Comparison of ENCODE assay signal across 22 mouse cellular contexts in genomic region chr1:171019311-171019950, GRCm38 (mm10). TPM values are rescaled to one million over a fixed set of nuclear protein-coding genes. Genes with fewer than 3 reads are reported as not detected.
DNase-seq lines count a peak whose midpoint lies in the region; ATAC-seq and TF ChIP-seq lines count a peak whose summit lies in the region.
"Had no signal": no experiment of that assay in that cellular context is flagged by ENCODE, and none has a peak within 500 bp of the region (broad histone marks: within the 10 kb centered on the region; RNA-seq: fewer than 3 reads in every experiment).

No protein-coding gene starts in this region.

- TF ChIP-seq POLR2A in bone marrow macrophage, adult 2 months (IDR thresholded peaks at IDR 0.05; ENCODE audit: borderline replicate concordance, low read depth, low read length) = no peak

- H3K4me1 ChIP-seq in bone marrow macrophage, adult 2 months (ENCODE audit: control insufficient read depth, insufficient read depth, low read length) = peaks cover 42% of the 10 kb centered on the region
- H3K4me1 ChIP-seq in forebrain, postnatal 0 days (ENCODE audit: insufficient read depth) = no peaks in the 10 kb centered on the region
- no peaks in the 10 kb centered on the region for H3K4me1 ChIP-seq in heart, embryonic 11.5 days (ENCODE audit: control insufficient read depth, insufficient read depth, low read length)
- H3K4me1 ChIP-seq: hindbrain, embryonic 15.5 days; limb, embryonic 10.5 days; midbrain, embryonic 13.5 days had no signal

- H3K36me3 ChIP-seq in forebrain, postnatal 0 days (ENCODE audit: insufficient read depth) = no peaks in the 10 kb centered on the region
- H3K36me3 ChIP-seq in heart, embryonic 11.5 days (ENCODE audit: control insufficient read depth, insufficient read depth, low read length) = no peaks in the 10 kb centered on the region
- H3K36me3 ChIP-seq: G1E; hindbrain, embryonic 15.5 days; limb, embryonic 10.5 days; liver, embryonic 13.5 days; midbrain, embryonic 13.5 days had no signal

- peak overlapping the region; percentile 89 for H3K27ac ChIP-seq in bone marrow macrophage, adult 2 months (ENCODE audit: insufficient read depth, low read depth, low read length)
- H3K27ac ChIP-seq in forebrain, postnatal 0 days (ENCODE audit: low read depth, low read length) = no peak overlapping the region
- no peak overlapping the region for H3K27ac ChIP-seq in heart, embryonic 11.5 days (ENCODE audit: low read depth, low read length)
- H3K27ac ChIP-seq: hindbrain, embryonic 15.5 days; limb, embryonic 10.5 days; liver, embryonic 13.5 days; midbrain, embryonic 13.5 days had no signal

- H3K9me3 ChIP-seq in forebrain, postnatal 0 days (ENCODE audit: low read length) = no peaks in the 10 kb centered on the region
- no peaks in the 10 kb centered on the region for H3K9me3 ChIP-seq in heart, embryonic 11.5 days (replicated peaks; ENCODE audit: control insufficient read depth, low read length)
- H3K9me3 ChIP-seq: G1E; hindbrain, embryonic 15.5 days; limb, embryonic 10.5 days; liver, embryonic 13.5 days; midbrain, embryonic 13.5 days had no signal

- H3K4me3 ChIP-seq in bone marrow macrophage, adult 2 months (ENCODE audit: insufficient read depth, low read length) = peak overlapping the region; percentile 40
- H3K4me3 ChIP-seq in forebrain, postnatal 0 days (ENCODE audit: low read depth, low read length) = no peak overlapping the region
- H3K4me3 ChIP-seq in heart, embryonic 11.5 days (ENCODE audit: low read depth, low read length) = no peak overlapping the region
- H3K4me3 ChIP-seq: erythroblast, embryonic 14.5 days; hindbrain, embryonic 15.5 days; limb, embryonic 10.5 days; liver, embryonic 13.5 days; midbrain, embryonic 13.5 days had no signal

- ATAC-seq in forebrain, postnatal 0 days = no peak
- ATAC-seq in heart, embryonic 11.5 days (replicated peaks; ENCODE audit: insufficient number of reproducible peaks, low FRiP score, low TSS enrichment) = no peak
- ATAC-seq: lung, postnatal 0 days; midbrain, embryonic 13.5 days had no signal

- TF ChIP-seq CTCF in bone marrow macrophage, adult 2 months (IDR thresholded peaks at IDR 0.05; ENCODE audit: low read depth, low read length) = no peak
- TF ChIP-seq CTCF in forebrain, postnatal 0 days (IDR thresholded peaks at IDR 0.05; ENCODE audit: low read depth) = no peak

- no peaks in the 10 kb centered on the region for H3K27me3 ChIP-seq in forebrain, postnatal 0 days (ENCODE audit: insufficient read depth, low read length)
- H3K27me3 ChIP-seq in heart, embryonic 11.5 days (ENCODE audit: control insufficient read depth, insufficient read depth, low read length) = no peaks in the 10 kb centered on the region
- H3K27me3 ChIP-seq: hindbrain, embryonic 15.5 days; liver, embryonic 13.5 days; midbrain, embryonic 13.5 days had no signal

- peak; percentile 20 to 60 for DNase-seq in frontal cortex, adult 2 months (ENCODE audit: extremely low spot score in 1 of 2, low spot score in 1 of 2)
- no peak for DNase-seq in frontal cortex, postnatal 14 days (ENCODE audit: low spot score in 2 of 2)
- peak; percentile 80 for DNase-seq in 3134 (ENCODE audit: extremely low read depth, insufficient read length, low spot score)
- peak; percentile 64 for DNase-seq in adipocyte (ENCODE audit: low spot score)
- DNase-seq in forebrain, postnatal 0 days = no peak
- DNase-seq in cerebellum, postnatal 25 days = no peak
- DNase-seq: cerebellum, postnatal 10 days; heart, adult 18-20 months; heart, postnatal 10 days; kidney, adult 11 months; kidney, postnatal 25 days; liver, embryonic 13.5 days; thymus, adult 18-20 months had no signal

- no peak overlapping the region for H3K4me2 ChIP-seq in forebrain, postnatal 0 days (ENCODE audit: low read depth)
- H3K4me2 ChIP-seq in heart, embryonic 11.5 days = no peak overlapping the region
- H3K4me2 ChIP-seq: hindbrain, embryonic 15.5 days; liver, embryonic 13.5 days; midbrain, embryonic 13.5 days had no signal

- 80% methylated on average over 7 of the region's 7 CpGs for WGBS in forebrain, postnatal 0 days
- WGBS in heart, embryonic 11.5 days (ENCODE audit: insufficient replicate concordance) = 71% methylated on average over 7 of the region's 7 CpGs

- no peak overlapping the region for H3K9ac ChIP-seq in forebrain, postnatal 0 days
- no peak overlapping the region for H3K9ac ChIP-seq in heart, embryonic 11.5 days (ENCODE audit: low read depth, low read length)
- H3K9ac ChIP-seq: hindbrain, embryonic 15.5 days; liver, embryonic 13.5 days; midbrain, embryonic 13.5 days had no signal

RNA-seq across cellular contexts. Expression of gene Fcgr4, which starts 0.7 kb away (rescaled TPM):
- 0.23 and 0.64 TPM in 2 replicates for polyA plus RNA-seq in frontal cortex, adult 2 months (2012; rRNA removed)
- 84.3 and 86.6 TPM in 2 replicates for polyA plus RNA-seq in bone marrow macrophage, adult 2 months (2012; ENCODE audit: insufficient read depth, insufficient read length, missing spikeins)
- total RNA-seq in forebrain, postnatal 0 days (2014; rRNA removed) = 0.76 TPM in 1 of 2 replicates, not detected in the other
- 0.44 and 0.67 TPM in 2 replicates for polyA plus RNA-seq in forebrain, postnatal 0 days (2015; fragmentation: Nextera tagmentation; extraction: Ambion mirVana)
- polyA plus RNA-seq in heart, embryonic 11.5 days (2014; fragmentation: Nextera tagmentation; extraction: Ambion mirVana) = 0.23 TPM in 1 of 2 replicates, not detected in the other
- total RNA-seq: heart, postnatal 10 days; layer of hippocampus, postnatal 14 days had no signal
- polyA plus RNA-seq: erythroblast, embryonic 14.5 days; limb, embryonic 10.5 days; midbrain, embryonic 13.5 days had no signal

RNA-seq across cellular contexts. Expression of gene Fcgr2b, which starts 43.1 kb away (rescaled TPM):
- 7.0 and 8.1 TPM in 2 replicates for polyA plus RNA-seq in frontal cortex, adult 2 months (2012; rRNA removed)
- polyA plus RNA-seq in bone marrow macrophage, adult 2 months (2012; ENCODE audit: insufficient read depth, insufficient read length, missing spikeins) = 270 and 276 TPM in 2 replicates
- total RNA-seq in forebrain, postnatal 0 days (2014; rRNA removed) = 2.2 and 2.3 TPM in 2 replicates
- 3.8 and 3.9 TPM in 2 replicates for polyA plus RNA-seq in forebrain, postnatal 0 days (2015; fragmentation: Nextera tagmentation; extraction: Ambion mirVana)
- 0.59 TPM in 1 of 2 replicates, not detected in the other for polyA plus RNA-seq in heart, embryonic 11.5 days (2014; fragmentation: Nextera tagmentation; extraction: Ambion mirVana)
- polyA plus RNA-seq: erythroblast, embryonic 14.5 days had no signal

RNA-seq across cellular contexts. Expression of gene Fcgr3, which starts 45.3 kb away (rescaled TPM):
- polyA plus RNA-seq in frontal cortex, adult 2 months (2012; rRNA removed) = 14.6 and 21.5 TPM in 2 replicates
- polyA plus RNA-seq in bone marrow macrophage, adult 2 months (2012; ENCODE audit: insufficient read depth, insufficient read length, missing spikeins) = 1,121 and 1,154 TPM in 2 replicates
- 13.5 and 14.9 TPM in 2 replicates for total RNA-seq in forebrain, postnatal 0 days (2014; rRNA removed)
- 13.9 and 14.6 TPM in 2 replicates for polyA plus RNA-seq in forebrain, postnatal 0 days (2015; fragmentation: Nextera tagmentation; extraction: Ambion mirVana)
- 3.8 and 4.4 TPM in 2 replicates for polyA plus RNA-seq in heart, embryonic 11.5 days (2014; fragmentation: Nextera tagmentation; extraction: Ambion mirVana)
- polyA plus RNA-seq: erythroblast, embryonic 14.5 days had no signal

Comparison
In these comparisons a context has a peak if more than half of its experiments do, and no peak if none do; other contexts are left out.
1. DNase-seq: peak in frontal cortex, adult 2 months (2 of 2), 3134 (single experiment) and adipocyte (single experiment); none in frontal cortex, postnatal 14 days (0 of 2), forebrain, postnatal 0 days (single experiment) and cerebellum, postnatal 25 days (0 of 2).
2. RNA of gene Fcgr4, which starts 0.7 kb away (polyA plus RNA-seq): 84.3 to 86.6 TPM in bone marrow macrophage, adult 2 months; 0.23 to 0.64 TPM in frontal cortex, adult 2 months, 0.44 to 0.67 TPM in forebrain, postnatal 0 days and 0.23 TPM in heart, embryonic 11.5 days; every median in the first group is over 10 times any median in the second.
3. RNA of gene Fcgr2b, which starts 43.1 kb away (polyA plus RNA-seq): 270 to 276 TPM in bone marrow macrophage, adult 2 months; 7.0 to 8.1 TPM in frontal cortex, adult 2 months, 3.8 to 3.9 TPM in forebrain, postnatal 0 days and 0.59 TPM in heart, embryonic 11.5 days; every median in the first group is over 10 times any median in the second.
4. RNA of gene Fcgr3, which starts 45.3 kb away (polyA plus RNA-seq): 1,121 to 1,154 TPM in bone marrow macrophage, adult 2 months; 14.6 to 21.5 TPM in frontal cortex, adult 2 months, 13.9 to 14.6 TPM in forebrain, postnatal 0 days and 3.8 to 4.4 TPM in heart, embryonic 11.5 days; every median in the first group is over 10 times any median in the second.